Mouse (Mus musculus) megakaryocyte, adult 5-6 weeks (primary cell): ENCODE results near the gene Kcnma1. TPM values are rescaled to one million over a fixed set of nuclear protein-coding genes. Genes with fewer than 3 reads are reported as not detected.

Source experiments
- ATAC-seq: 2 replicates; pipeline ENCODE4 v1.8.0; 2016; ENCODE audit warnings: mild to moderate bottlenecking, inconsistent platforms; ENCODE audit not compliant: poor library complexity, severe bottlenecking
- total RNA-seq, 2 experiments: library from RNA; stranded (forward) in 1 of 2; stranded (reverse) in 1 of 2; fragments of 153-499, 151-499 nt in 1 of 2; fragments of 221-1000, 200-1000 nt in 1 of 2; gene quantifications; 2 replicates each; pipeline versions ENCODE4 v1.2.3 to v1.2.4; 2015 to 2017

The Kcnma1 gene
- total RNA-seq, 2 experiments from 2014 or later, result not detected

- ATAC-seq, result no peak
These were observed 635.8 kb downstream of the Kcnma1 start for GRCm38 (mm10) chr14:23378351-23379087.

- ATAC-seq, result no peak
These were observed 642.3 kb downstream of the Kcnma1 start for GRCm38 (mm10) chr14:23372021-23372420.

GRCm38 (mm10) chr14:23360491-23360995, 653.7 kb downstream of the Kcnma1 start:
- no peak for ATAC-seq

- no peak for ATAC-seq
These were observed 655.5 kb downstream of the Kcnma1 start for GRCm38 (mm10) chr14:23358776-23359175.

- no peak for ATAC-seq
These were observed 656.6 kb downstream of the Kcnma1 start for GRCm38 (mm10) chr14:23357529-23358278.

GRCm38 (mm10) chr14:23326786-23327185, 687.5 kb downstream of the Kcnma1 start:
- no peak for ATAC-seq

GRCm38 (mm10) chr14:23305288-23305687, 709.0 kb downstream of the Kcnma1 start:
- ATAC-seq, result no peak

GRCm38 (mm10) chr14:23300443-23300842, 713.8 kb downstream of the Kcnma1 start:
- ATAC-seq, result no peak

- no peak for ATAC-seq
These were observed 723.7 kb downstream of the Kcnma1 start for GRCm38 (mm10) chr14:23290634-23291033.

GRCm38 (mm10) chr14:23266554-23267309, 747.6 kb downstream of the Kcnma1 start:
- no peak for ATAC-seq

- ATAC-seq, result no peak
These were observed 761.1 kb downstream of the Kcnma1 start for GRCm38 (mm10) chr14:23253154-23253553.

- ATAC-seq, result no peak
These were observed 769.8 kb downstream of the Kcnma1 start for GRCm38 (mm10) chr14:23244446-23244845.

GRCm38 (mm10) chr14:23243857-23244256, 770.4 kb downstream of the Kcnma1 start:
- no peak for ATAC-seq

Other genes starting within 250 kb of the Kcnma1 start
- 0.16 TPM in 1 of 2 replicates, not detected in the other for gene Dlg5, start 231.4 kb upstream of the Kcnma1 start, total RNA-seq (2015)
- gene Dlg5, start 231.4 kb upstream of the Kcnma1 start, total RNA-seq (2017), result 0.04 and 1.5 TPM in 2 replicates